Mouse (Mus musculus) small intestine, adult 2 months (tissue): ENCODE measurements at regions not wholly inside any gene's neighbourhood (a gene's known extent, or its start where the extent isn't known, plus 50 kb on each side); places are given as distances from the start of the nearest gene placed in this dataset.

Experiments used
- CTCF ChIP-seq: fragments of 200-500 bp; IDR thresholded peaks from 2 replicates; pipeline ENCODE4 v1.5.1; 2012; ENCODE audit warnings: low read depth, mild to moderate bottlenecking, control low read depth, inconsistent platforms, low read length, moderate library complexity, mixed read lengths; ENCODE audit not compliant: insufficient replicate concordance, insufficient read length; ENCODE audit errors: extremely low read depth
- POLR2A ChIP-seq: fragments of 200-500 bp; IDR thresholded peaks from 2 replicates; pipeline ENCODE4 v1.6.1; 2012; ENCODE audit warnings: low read depth, mild to moderate bottlenecking, control low read depth, inconsistent platforms, low read length, moderate library complexity

GRCm38 (mm10) chr4:124332974-124333373 is 277.6 kb downstream of the 3100002H09Rik start:
- no peak for TF ChIP-seq CTCF
- no peak for TF ChIP-seq POLR2A
